Mouse (Mus musculus) megakaryocyte, embryonic 14.5 days (primary cell): ENCODE measurements around the gene Rnf225.

Experiments used
- FLI1 ChIP-seq: IDR thresholded peaks from 2 replicates; pipeline ENCODE4 v1.6.1; 2012; ENCODE audit warnings: low read length, inconsistent platforms, mixed read lengths
- GATA1 ChIP-seq: IDR thresholded peaks from 3 replicates; pipeline ENCODE4 v1.6.1; 2012; ENCODE audit warnings: mixed read lengths, low read length, inconsistent platforms, borderline replicate concordance

DNA sequence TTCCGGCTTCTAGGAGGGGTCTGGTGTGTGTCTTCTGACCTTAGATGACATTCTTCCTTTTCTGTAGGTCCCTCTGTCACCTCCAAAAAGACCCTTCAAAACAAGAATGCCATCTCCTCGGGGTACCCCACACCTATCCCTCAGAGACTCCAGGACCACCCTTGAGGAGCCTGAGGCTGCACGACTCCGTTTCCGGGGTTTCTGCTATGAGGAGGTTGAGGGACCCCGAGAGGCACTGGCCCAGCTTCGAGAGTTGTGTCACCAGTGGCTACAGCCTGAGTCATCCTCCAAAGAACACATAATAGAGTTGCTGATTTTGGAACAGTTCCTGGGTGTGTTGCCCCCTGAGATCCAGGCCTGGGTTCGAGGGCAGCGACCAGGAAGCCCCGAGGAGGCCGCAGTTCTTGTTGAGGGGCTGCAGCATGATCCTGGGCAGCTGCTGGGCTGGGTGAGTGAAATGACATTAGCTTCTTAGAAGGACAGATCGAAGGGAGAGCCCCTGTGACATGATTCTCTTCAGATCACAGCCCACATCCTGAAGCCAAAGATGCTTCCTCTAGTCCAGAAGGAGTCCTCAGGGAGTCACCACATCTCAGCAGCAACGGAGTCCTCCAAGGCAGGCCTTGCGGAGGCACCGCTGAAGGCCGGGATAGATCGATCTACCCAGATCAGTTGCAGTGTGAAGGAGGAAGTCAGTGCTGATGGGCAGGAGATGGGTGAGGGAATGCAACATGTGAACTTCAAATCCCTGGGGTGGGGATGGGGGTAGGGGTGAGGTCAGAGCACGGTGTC lies 51.9 kb downstream of the Rnf225 start:
- no peak for TF ChIP-seq GATA1
- no peak for TF ChIP-seq FLI1
